Mouse (Mus musculus) heart, postnatal 0 days (tissue): Measurements from ENCODE around the gene Peg3.

Source experiments
- CTCF ChIP-seq: IDR thresholded peaks from 2 replicates; pipeline ENCODE4 v1.5.1; 2016; ENCODE audit warnings: antibody characterized with exemption, control low read depth, low read depth
- EP300 ChIP-seq: IDR thresholded peaks from 2 replicates; pipeline ENCODE4 v1.6.1; 2016; ENCODE audit warnings: antibody characterized with exemption, low read depth

GRCm38 (mm10) chr7:6685511-6685910 is 44.7 kb downstream of the Peg3 start:
- no peak for TF ChIP-seq CTCF
- TF ChIP-seq EP300, result no peak
